Mouse (Mus musculus) limb, embryonic 10.5 days (tissue): ENCODE results near the gene Mettl7a1. TPM values are rescaled to one million over a fixed set of nuclear protein-coding genes. Genes with fewer than 3 reads are reported as not detected.
"Not testable (repeated sequence)": the region's sequence is repeated elsewhere in the genome, so short reads cannot be mapped to it uniquely, and the experiment has no call there.

Source experiments
- DNase-seq: peaks from one replicate; pipeline ENCODE4 v3.0.0-alpha.2; 2017; ENCODE audit warnings: low spot score
- H3K27ac ChIP-seq: fragments of 300-500 bp; sonication (generic); 2 replicates; pipeline ENCODE4 v1.5.1; 2016; ENCODE audit warnings: mild to moderate bottlenecking
- H3K27me3 ChIP-seq: fragments of 300-500 bp; sonication (generic); 2 replicates; pipeline ENCODE4 v1.6.1; 2016; ENCODE audit warnings: low read depth, mild to moderate bottlenecking; ENCODE audit not compliant: poor library complexity, severe bottlenecking
- H3K36me3 ChIP-seq: fragments of 300-500 bp; sonication (generic); 2 replicates; pipeline ENCODE4 v1.6.1; 2016; ENCODE audit warnings: mild to moderate bottlenecking, moderate library complexity
- H3K4me1 ChIP-seq: fragments of 300-500 bp; sonication (generic); 2 replicates; pipeline ENCODE4 v1.6.1; 2016
- H3K4me3 ChIP-seq: fragments of 300-500 bp; sonication (generic); 2 replicates; pipeline ENCODE4 v1.5.1; 2016; ENCODE audit warnings: mild to moderate bottlenecking, moderate library complexity
- H3K9me3 ChIP-seq: fragments of 300-500 bp; sonication (generic); replicated peaks from 2 replicates; pipeline ENCODE4 v1.6.1; 2016; ENCODE audit warnings: mild to moderate bottlenecking
- WGBS: fragments of 180-500 bp; shearing (Covaris S2); methylation state at CpG from one replicate; pipeline ENCODE4 v1.1.7; 2016; 5-methylcytosine and 5-hydroxymethylcytosine counted together
- polyA plus RNA-seq: library from polyadenylated mRNA; unstranded; fragments of >200 nt; fragmentation: Nextera tagmentation; extraction: Ambion mirVana; gene quantifications from 2 replicates; pipeline ENCODE4 v1.2.1, GENCODE M21; 2016

Mettl7a1 gene
- polyA plus RNA-seq, 1 experiment from 2014 or later, result 2.7 TPM

DNA sequence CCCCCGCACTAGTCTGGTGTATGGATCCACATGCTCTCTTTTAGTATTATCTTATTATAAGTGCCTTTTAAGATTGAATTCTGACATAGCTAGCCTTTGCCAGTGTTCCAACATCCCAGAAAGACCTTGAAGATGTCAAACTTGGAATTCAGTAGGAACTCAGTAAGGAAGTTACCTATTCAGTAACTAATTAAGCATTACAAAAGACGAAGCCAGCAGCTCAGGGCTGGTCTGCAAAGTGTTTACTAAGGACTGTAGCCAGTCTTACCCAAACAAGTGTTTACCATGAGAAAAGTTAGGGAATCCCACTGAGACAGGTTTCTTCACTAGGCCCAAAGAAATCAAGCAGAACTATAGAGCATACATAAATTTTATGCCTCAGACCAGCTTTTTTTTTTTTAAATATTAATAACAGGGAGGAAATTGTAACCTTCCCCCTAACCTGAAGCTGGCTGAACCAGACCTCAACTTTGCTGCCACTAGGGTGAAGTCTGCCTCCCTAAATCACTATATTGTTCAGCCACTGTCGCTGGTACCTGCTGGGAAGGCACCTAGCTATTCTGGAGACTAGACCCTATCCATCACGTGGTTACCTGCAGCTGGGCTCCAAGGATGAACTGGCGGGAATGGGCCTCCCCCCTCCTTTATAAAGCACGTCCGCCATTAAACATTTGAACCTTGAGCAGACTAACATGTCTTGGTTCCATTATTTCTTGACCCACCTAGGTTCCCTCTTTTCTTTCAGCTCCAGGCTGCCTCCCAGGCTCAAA lies 29.0 kb upstream of the Mettl7a1 start:
- Histone ChIP-seq H3K4me3 (no peak overlapping the region), H3K9me3 (no peaks in the 10 kb centered on the region), H3K36me3 (no peaks in the 10 kb centered on the region), H3K27me3 (peaks cover 10% of the 10 kb centered on the region; the same call in 1 of the 2 replicates), H3K27ac (no peak overlapping the region), H3K4me1 (no peaks in the 10 kb centered on the region)
- no peak for DNase-seq
- WGBS, result 93% methylated on average over 7 of the region's 7 CpGs

DNA sequence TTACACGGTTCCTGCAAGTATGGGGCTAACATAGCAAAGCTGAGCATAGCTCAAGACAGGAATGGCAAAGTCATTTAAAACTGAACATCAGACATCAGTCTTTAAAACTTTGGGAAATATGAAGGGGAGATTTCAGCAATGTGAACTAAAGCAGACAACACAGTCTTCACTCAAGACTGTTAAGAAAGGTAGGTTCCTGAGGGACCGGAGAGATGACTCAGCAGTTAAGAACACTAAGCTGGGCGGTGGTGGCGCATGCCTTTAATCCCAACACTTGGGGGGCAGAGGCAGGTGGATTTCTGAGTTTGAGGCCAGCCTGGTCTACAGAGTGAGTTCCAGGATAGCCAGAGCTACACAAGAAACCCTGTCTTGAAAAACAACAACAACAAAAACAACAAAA lies 27.5 kb upstream of the Mettl7a1 start:
- Histone ChIP-seq H3K36me3 (no peaks in the 10 kb centered on the region), H3K4me1 (no peaks in the 10 kb centered on the region), H3K27me3 (peaks cover 1% of the 10 kb centered on the region; the same call in 1 of the 2 replicates), H3K27ac (no peak overlapping the region), H3K4me3 (no peak overlapping the region), H3K9me3 (no peaks in the 10 kb centered on the region)
- DNase-seq, result no peak
- 99% methylated on average over 4 of the region's 4 CpGs for WGBS

- no peak overlapping the region for H3K27ac ChIP-seq
- no peak overlapping the region for H3K4me3 ChIP-seq
- no peaks in the 10 kb centered on the region for H3K4me1 ChIP-seq
- H3K36me3 ChIP-seq, result no peaks in the 10 kb centered on the region
- WGBS, result 95% methylated on average over 3 of the region's 3 CpGs
- H3K27me3 ChIP-seq, result no peaks in the 10 kb centered on the region
- DNase-seq, result no peak
- H3K9me3 ChIP-seq, result no peaks in the 10 kb centered on the region
Measured at GRCm38 (mm10) chr15:100277586-100277985, 26.4 kb upstream of the Mettl7a1 start.

GRCm38 (mm10) chr15:100280626-100281025 lies 23.3 kb upstream of the Mettl7a1 start, which contains the start of gene Tmprss12:
Gene Tmprss12 (plus strand): TSS chr15:100280837.
- WGBS, result 95% methylated on average over 20 of the region's 20 CpGs
- Histone ChIP-seq H3K36me3 (no peaks in the 10 kb centered on the region), H3K27me3 (no peaks in the 10 kb centered on the region), H3K4me1 (no peaks in the 10 kb centered on the region), H3K4me3 (no peak within 1 kb of the TSS), H3K27ac (no peak within 1 kb of the TSS), H3K9me3 (no peaks in the 10 kb centered on the region)
- no peak for DNase-seq

- H3K27ac ChIP-seq, result no peak overlapping the region
- H3K27me3 ChIP-seq, result no peaks in the 10 kb centered on the region
- no peaks in the 10 kb centered on the region for H3K36me3 ChIP-seq
- no peaks in the 10 kb centered on the region for H3K4me1 ChIP-seq
- no peak for DNase-seq
- H3K9me3 ChIP-seq, result no peaks in the 10 kb centered on the region
- no peak overlapping the region for H3K4me3 ChIP-seq
- WGBS, result 92% methylated on average over 6 of the region's 6 CpGs
Measured at GRCm38 (mm10) chr15:100288980-100289379, 15.0 kb upstream of the Mettl7a1 start.

GRCm38 (mm10) chr15:100290858-100291257 lies 13.1 kb upstream of the Mettl7a1 start:
- H3K4me3 ChIP-seq, result no peak overlapping the region
- 91% methylated on average over 5 of the region's 5 CpGs for WGBS
- no peaks in the 10 kb centered on the region for H3K27me3 ChIP-seq
- no peaks in the 10 kb centered on the region for H3K9me3 ChIP-seq
- DNase-seq, result no peak
- no peaks in the 10 kb centered on the region for H3K36me3 ChIP-seq
- no peak overlapping the region for H3K27ac ChIP-seq
- 0 out of 2 replicates have a peak, but pooled peaks cover 5% of the 10 kb centered on the region for H3K4me1 ChIP-seq

DNA sequence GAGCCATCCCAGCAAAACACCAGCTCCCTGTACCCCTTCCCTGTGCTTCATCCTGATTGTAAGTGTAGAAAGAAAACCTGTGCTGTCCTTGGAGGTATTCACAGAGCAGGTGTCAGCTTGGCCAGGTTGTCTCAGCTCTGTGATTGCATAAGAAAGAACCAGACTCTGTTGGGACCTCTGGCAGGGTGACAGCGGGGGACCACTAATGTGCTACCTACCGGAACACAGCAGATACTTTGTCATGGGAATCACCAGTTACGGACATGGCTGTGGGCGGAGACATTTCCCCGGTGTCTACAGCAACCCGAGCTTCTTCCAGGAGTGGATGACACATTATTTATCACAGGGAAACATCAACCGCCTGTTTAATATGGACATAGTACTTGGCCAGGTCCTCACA lies 11.6 kb upstream of the Mettl7a1 start:
- Histone ChIP-seq H3K27ac (no peak overlapping the region), H3K9me3 (no peaks in the 10 kb centered on the region), H3K4me3 (no peak overlapping the region), H3K27me3 (no peaks in the 10 kb centered on the region), H3K4me1 (0 out of 2 replicates have a peak, but pooled peaks cover 5% of the 10 kb centered on the region), H3K36me3 (no peaks in the 10 kb centered on the region)
- no peak for DNase-seq
- WGBS, result 72% methylated on average over 7 of the region's 7 CpGs

- no peak for DNase-seq
- H3K4me1 ChIP-seq, result 0 out of 2 replicates have a peak, but pooled peaks cover 5% of the 10 kb centered on the region
- H3K27me3 ChIP-seq, result no peaks in the 10 kb centered on the region
- H3K9me3 ChIP-seq, result no peaks in the 10 kb centered on the region
- 91% methylated on average over 5 of the region's 5 CpGs for WGBS
- no peak overlapping the region for H3K27ac ChIP-seq
- no peak overlapping the region for H3K4me3 ChIP-seq
- no peaks in the 10 kb centered on the region for H3K36me3 ChIP-seq
Measured at GRCm38 (mm10) chr15:100297856-100298255, 6.1 kb upstream of the Mettl7a1 start.

- Histone ChIP-seq H3K9me3 (no peaks in the 10 kb centered on the region), H3K4me1 (peaks cover 14% of the 10 kb centered on the region), H3K4me3 (no peak overlapping the region), H3K36me3 (no peaks in the 10 kb centered on the region), H3K27me3 (no peaks in the 10 kb centered on the region), H3K27ac (no peak overlapping the region)
- WGBS, result 78% methylated on average over 6 of the region's 6 CpGs
- DNase-seq, result no peak
Measured at GRCm38 (mm10) chr15:100300499-100300898, 3.4 kb upstream of the Mettl7a1 start.

DNA sequence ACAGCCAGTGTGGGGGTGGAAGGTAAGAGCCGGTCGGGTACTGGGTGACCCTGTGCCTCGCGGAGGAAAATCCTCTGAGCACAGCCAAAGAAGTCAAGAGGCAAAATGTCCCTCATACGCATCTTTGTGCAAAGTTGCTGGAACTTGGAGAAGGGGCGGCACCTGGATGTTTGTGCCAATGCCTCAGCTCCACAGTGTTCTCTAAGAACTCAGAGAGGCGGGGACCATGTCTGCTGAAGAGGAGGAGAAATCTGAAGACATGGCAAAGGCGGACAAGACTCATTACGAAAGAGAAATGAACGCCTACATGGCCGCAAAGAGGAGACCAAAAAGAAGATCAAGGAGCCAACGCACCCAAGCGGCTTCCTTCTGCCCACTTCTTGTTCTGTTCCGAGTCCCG lies 2.4 kb upstream of the Mettl7a1 start:
- Histone ChIP-seq H3K27me3 (no peaks in the 10 kb centered on the region), H3K9me3 (no peaks in the 10 kb centered on the region), H3K36me3 (no peaks in the 10 kb centered on the region), H3K4me1 (peaks cover 11% of the 10 kb centered on the region), H3K27ac (no peak overlapping the region), H3K4me3 (no peak overlapping the region)
- no peak for DNase-seq
- WGBS, result 86% methylated on average over 15 of the region's 15 CpGs

DNA sequence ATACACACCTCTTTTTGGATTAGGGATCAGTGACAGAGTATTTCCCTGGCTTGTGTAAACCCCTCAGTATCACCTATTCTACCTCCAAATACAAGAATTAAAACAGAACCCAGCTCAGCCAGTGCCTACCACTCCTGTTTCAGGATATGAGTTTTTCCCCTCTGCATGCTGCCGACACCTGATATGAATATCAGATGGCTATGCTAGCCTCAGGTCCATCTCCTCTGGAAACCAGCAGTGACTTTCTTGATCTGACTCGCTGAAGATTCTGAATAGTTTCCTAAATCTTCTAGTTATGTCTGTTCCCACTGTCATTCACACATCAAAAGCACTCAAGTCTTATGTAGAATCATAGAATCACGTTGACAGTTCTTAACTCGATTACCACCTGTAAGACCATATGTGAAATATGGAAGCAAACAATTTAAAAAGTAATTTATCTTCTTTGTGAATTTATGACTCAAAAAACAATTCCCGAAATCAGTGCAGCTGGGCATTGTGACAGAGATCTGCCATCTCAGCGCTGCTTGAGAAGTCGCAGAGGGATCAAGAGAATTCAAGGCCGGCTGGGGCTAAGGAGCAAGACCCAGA lies 417 bp upstream of the Mettl7a1 start:
- Histone ChIP-seq H3K4me1 (peaks cover 11% of the 10 kb centered on the region), H3K9me3 (no peaks in the 10 kb centered on the region), H3K36me3 (no peaks in the 10 kb centered on the region), H3K4me3 (peak overlapping the region; percentile 60), H3K27me3 (no peaks in the 10 kb centered on the region), H3K27ac (peak overlapping the region; percentile 83)
- 65% methylated on average over 8 of the region's 8 CpGs for WGBS
- DNase-seq, result no peak

- WGBS, result 85% methylated on average over 2 of the region's 2 CpGs
- no peaks in the 10 kb centered on the region for H3K27me3 ChIP-seq
- no peak for DNase-seq
- H3K4me1 ChIP-seq, result peaks cover 11% of the 10 kb centered on the region
- no peaks in the 10 kb centered on the region for H3K9me3 ChIP-seq
- no peaks in the 10 kb centered on the region for H3K36me3 ChIP-seq
- no peak overlapping the region for H3K27ac ChIP-seq
- H3K4me3 ChIP-seq, result no peak overlapping the region
Measured at GRCm38 (mm10) chr15:100306201-100306600, 2.3 kb downstream of the Mettl7a1 start.

DNA sequence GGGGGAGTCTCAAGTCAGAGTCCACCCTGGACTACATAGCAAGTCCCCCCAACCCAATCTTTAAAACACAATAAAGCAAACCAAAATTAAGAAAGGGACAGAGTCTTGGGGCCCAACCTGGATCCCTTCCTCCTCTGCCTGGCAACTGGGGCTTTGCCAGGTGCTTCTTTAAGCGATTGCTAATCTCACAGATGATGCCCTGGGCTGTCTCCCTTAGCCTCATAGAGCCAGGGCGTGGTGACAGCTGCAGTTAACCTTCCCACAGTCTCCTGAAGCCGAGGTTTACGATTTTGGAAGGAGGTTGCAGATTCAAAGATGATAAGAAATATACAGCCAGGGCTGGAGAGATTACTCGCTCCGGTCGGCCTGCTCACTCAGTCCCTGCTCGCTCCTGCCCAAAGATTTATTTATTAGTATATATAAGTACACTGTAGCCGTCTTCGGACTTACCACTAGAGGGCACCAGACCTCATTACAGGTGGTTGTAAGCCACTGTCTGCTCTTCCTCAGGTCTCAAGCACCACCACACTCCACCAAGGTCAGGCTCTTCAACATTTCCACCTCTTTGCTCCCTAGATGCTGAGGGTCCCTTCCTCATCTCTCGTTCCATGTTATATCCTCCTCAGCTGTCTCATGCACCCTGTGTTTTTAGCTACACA lies 3.6 kb downstream of the Mettl7a1 start:
- not testable (repeated sequence) for DNase-seq, H3K9me3 ChIP-seq, H3K27me3 ChIP-seq, H3K27ac ChIP-seq, H3K4me3 ChIP-seq, H3K36me3 ChIP-seq
- WGBS, result 49% methylated on average over 11 of the region's 11 CpGs
- H3K4me1 ChIP-seq, result peaks cover 11% of the 10 kb centered on the region
